Mouse (Mus musculus) MEL (cell line): Measurements from ENCODE around the gene Dnajb11.

ENCODE experiments used
- CHD1 ChIP-seq: IDR thresholded peaks from 2 replicates; pipeline ENCODE4 v1.6.1; 2012; ENCODE audit warnings: low read depth, mild to moderate bottlenecking, inconsistent platforms, low read length, improper control_type of control experiment
- CTCF ChIP-seq, 3 experiments: IDR thresholded peaks in 2 of 3; conservative IDR thresholded peaks in 1 of 3; 2 replicates each; pipeline ENCODE4 v1.5.1; 2011 to 2012; ENCODE audit warnings: low read length in 3 of 3, low read depth in 2 of 3, mild to moderate bottlenecking in 2 of 3, improper control_type of control experiment in 1 of 3, inconsistent platforms in 1 of 3, mixed read lengths in 1 of 3, moderate library complexity in 1 of 3; ENCODE audit not compliant: control insufficient read depth in 1 of 3, insufficient read depth in 1 of 3, poor library complexity in 1 of 3, severe bottlenecking in 1 of 3
- EP300 ChIP-seq, 2 experiments: IDR thresholded peaks; 2 replicates each; pipeline ENCODE4 v1.6.1; 2011; ENCODE audit warnings: improper control_type of control experiment in 2 of 2, low read length in 2 of 2, low read depth in 1 of 2, mild to moderate bottlenecking in 1 of 2
- GATA1 ChIP-seq: IDR thresholded peaks from 2 replicates; pipeline ENCODE4 v1.6.1; 2011; ENCODE audit warnings: low read depth, low read length, improper control_type of control experiment
- MEF2A ChIP-seq: IDR thresholded peaks from 2 replicates; pipeline ENCODE4 v1.6.1; 2014; ENCODE audit warnings: low read depth, mild to moderate bottlenecking, inconsistent platforms, low read length, improper control_type of control experiment; ENCODE audit not compliant: poor library complexity, insufficient replicate concordance, severe bottlenecking; ENCODE audit errors: extremely low read depth
- MYB ChIP-seq: IDR thresholded peaks from 2 replicates; pipeline ENCODE4 v1.6.1; 2011; ENCODE audit warnings: mild to moderate bottlenecking, low read depth, low read length, improper control_type of control experiment
- MYC ChIP-seq: IDR thresholded peaks from 2 replicates; pipeline ENCODE4 v1.6.1; 2011; ENCODE audit warnings: low read depth, mild to moderate bottlenecking, low read length, improper control_type of control experiment, moderate library complexity
- POLR2A ChIP-seq, 2 experiments: IDR thresholded peaks; 2 replicates each; pipeline ENCODE4 v1.6.1; 2011 to 2012; ENCODE audit warnings: low read length in 2 of 2, mild to moderate bottlenecking in 2 of 2, control low read depth in 1 of 2, improper control_type of control experiment in 1 of 2, low read depth in 1 of 2, moderate library complexity in 1 of 2; ENCODE audit not compliant: control insufficient read depth in 1 of 2, insufficient read depth in 1 of 2, poor library complexity in 1 of 2
- RCOR1 ChIP-seq: IDR thresholded peaks from 2 replicates; pipeline ENCODE4 v1.6.1; 2012; ENCODE audit warnings: low read depth, mild to moderate bottlenecking, inconsistent platforms, low read length, improper control_type of control experiment
- UBTF ChIP-seq: IDR thresholded peaks from 2 replicates; pipeline ENCODE4 v1.6.1; 2012; ENCODE audit warnings: low read depth, mild to moderate bottlenecking, inconsistent platforms, low read length, improper control_type of control experiment, moderate library complexity, borderline replicate concordance; ENCODE audit not compliant: insufficient read depth
- ZKSCAN1 ChIP-seq: IDR thresholded peaks from 2 replicates; pipeline ENCODE4 v1.6.1; 2012; ENCODE audit warnings: low read depth, mild to moderate bottlenecking, inconsistent platforms, low read length, improper control_type of control experiment, moderate library complexity

DNA sequence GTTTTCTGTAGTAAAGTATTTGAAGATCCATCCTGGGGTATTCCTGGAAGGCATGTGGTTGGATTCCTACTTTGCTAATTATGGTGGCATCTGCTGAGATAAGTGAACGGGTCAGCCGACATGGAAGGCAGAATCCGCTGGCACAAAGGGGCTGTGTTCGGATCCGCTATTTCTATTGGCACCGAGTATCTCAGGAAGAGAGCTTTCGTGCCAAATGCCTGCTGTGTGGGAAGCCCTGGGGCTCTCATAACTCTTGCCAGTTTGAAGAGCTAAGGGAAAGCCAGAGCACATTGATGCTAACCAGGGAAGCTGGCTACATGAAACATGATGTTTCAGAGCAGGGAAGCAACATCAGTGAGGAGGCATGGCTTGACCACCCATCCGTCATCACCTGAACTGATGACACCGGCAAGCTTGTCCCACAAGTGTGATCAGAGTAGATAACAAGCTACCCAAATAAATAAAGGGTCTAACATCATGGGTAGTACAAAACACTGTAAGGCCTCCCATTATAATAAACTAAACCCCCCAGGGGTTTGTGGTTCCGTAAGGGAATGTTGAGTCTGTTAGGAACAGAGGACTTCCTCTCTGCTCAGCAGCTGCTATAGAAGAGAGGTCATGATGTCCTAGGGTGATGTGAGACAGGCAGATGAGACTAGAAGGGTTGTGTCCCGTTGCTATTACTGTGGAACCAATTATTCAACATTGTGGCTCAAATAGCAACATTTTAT lies 20.2 kb downstream of the Dnajb11 start:
- no peak for TF ChIP-seq UBTF
- no peak for TF ChIP-seq POLR2A (IDR thresholded peaks at IDR 0.05; ENCODE audit: control insufficient read depth in 1 of 2, insufficient read depth in 1 of 2, low read depth in 1 of 2, low read length in 2 of 2, poor library complexity in 1 of 2)
- no peak for TF ChIP-seq EP300 (IDR thresholded peaks at IDR 0.05; ENCODE audit: low read depth in 1 of 2, low read length in 2 of 2)
- TF ChIP-seq CTCF (IDR thresholded peaks at IDR 0.05 in 2 of 3, conservative IDR thresholded peaks at IDR 0.05 in 1 of 3; ENCODE audit: control insufficient read depth in 1 of 3, insufficient read depth in 1 of 3, low read depth in 2 of 3, low read length in 3 of 3, poor library complexity in 1 of 3, severe bottlenecking in 1 of 3) = no peak
- TF ChIP-seq RCOR1 = no peak
- TF ChIP-seq MYB = no peak
- no peak for TF ChIP-seq CHD1
- TF ChIP-seq MEF2A = no peak
- TF ChIP-seq ZKSCAN1 = no peak
- TF ChIP-seq GATA1 = no peak
- TF ChIP-seq MYC = no peak
